Mouse (Mus musculus): Measurements from ENCODE around the gene Cpne7.

- TF ChIP-seq CTCF (conservative IDR thresholded peaks at IDR 0.05 in 1 of 2, IDR thresholded peaks at IDR 0.05 in 1 of 2; ENCODE audit: low read depth in 2 of 2, low read length in 2 of 2) (no peak), ZKSCAN1 (IDR thresholded peaks at IDR 0.05; ENCODE audit: borderline replicate concordance, low read depth, low read length) (no peak), POLR2A (IDR thresholded peaks at IDR 0.05; ENCODE audit: low read depth, low read length) (no peak), HCFC1 (IDR thresholded peaks at IDR 0.05; ENCODE audit: low read depth, low read length) (no peak), USF2 (conservative IDR thresholded peaks at IDR 0.05; ENCODE audit: low read depth, low read length) (no peak), ZC3H11A (IDR thresholded peaks at IDR 0.05; ENCODE audit: low read depth, low read length) (no peak), BHLHE40 (IDR thresholded peaks at IDR 0.05; ENCODE audit: low read depth, low read length) (no peak), EP300 (IDR thresholded peaks at IDR 0.05; ENCODE audit: low read length) (no peak), IRF4 (IDR thresholded peaks at IDR 0.05; ENCODE audit: low read depth, low read length) (no peak), MYC (IDR thresholded peaks at IDR 0.05; ENCODE audit: low read depth, low read length) (no peak)
Observed at GRCm38 (mm10) chr8:123137645-123138077, 20.5 kb downstream of the Cpne7 start.

Data from CH12.LX (cell line).